Mouse (Mus musculus): ENCODE data around the gene Fam3c. TPM values are rescaled to one million over a fixed set of nuclear protein-coding genes. Genes with fewer than 3 reads are reported as not detected.

Fam3c gene
- polyA plus RNA-seq, 1 experiment from 2014 or later = 33.7 TPM

DNA sequence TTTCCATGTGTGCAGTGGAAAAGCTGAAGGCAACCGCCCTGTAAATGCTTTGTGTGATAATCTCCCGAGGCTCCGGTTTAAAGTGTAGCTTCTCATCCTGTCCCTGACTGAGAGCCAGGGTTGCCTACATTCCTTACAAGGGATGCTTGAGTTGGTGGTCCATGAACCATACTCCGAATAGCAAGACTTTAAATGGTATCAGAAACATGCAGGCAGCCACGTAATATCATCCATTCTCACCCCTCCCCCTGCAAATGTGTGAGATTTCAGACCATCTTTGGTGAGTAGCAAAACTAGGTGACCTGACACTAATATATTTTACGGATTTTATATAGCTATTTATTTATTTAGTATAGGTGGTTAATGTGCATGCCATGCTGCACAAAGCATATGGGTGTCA, 59.0 kb downstream of the Fam3c start:
- 83% methylated on average over 6 of the region's 6 CpGs for WGBS
- Histone ChIP-seq H3K4me3 (ENCODE audit: low read depth, low read length) (no peak overlapping the region), H3K9ac (ENCODE audit: low read depth, low read length) (no peak overlapping the region), H3K9me3 (ENCODE audit: control insufficient read depth, low read length) (no peaks in the 10 kb centered on the region), H3K27me3 (replicated peaks; ENCODE audit: control insufficient read depth, insufficient read depth, low read length) (no peaks in the 10 kb centered on the region), H3K4me2 (no peak overlapping the region), H3K4me1 (replicated peaks; ENCODE audit: control insufficient read depth, insufficient read depth, low read length) (no peaks in the 10 kb centered on the region), H3K36me3 (ENCODE audit: control insufficient read depth, insufficient read depth, low read length) (no peaks in the 10 kb centered on the region), H3K27ac (ENCODE audit: low read depth, low read length) (no peak overlapping the region)
- DNase-seq (ENCODE audit: low spot score) (no peak), ATAC-seq (replicated peaks; ENCODE audit: low FRiP score) (no peak)

DNA sequence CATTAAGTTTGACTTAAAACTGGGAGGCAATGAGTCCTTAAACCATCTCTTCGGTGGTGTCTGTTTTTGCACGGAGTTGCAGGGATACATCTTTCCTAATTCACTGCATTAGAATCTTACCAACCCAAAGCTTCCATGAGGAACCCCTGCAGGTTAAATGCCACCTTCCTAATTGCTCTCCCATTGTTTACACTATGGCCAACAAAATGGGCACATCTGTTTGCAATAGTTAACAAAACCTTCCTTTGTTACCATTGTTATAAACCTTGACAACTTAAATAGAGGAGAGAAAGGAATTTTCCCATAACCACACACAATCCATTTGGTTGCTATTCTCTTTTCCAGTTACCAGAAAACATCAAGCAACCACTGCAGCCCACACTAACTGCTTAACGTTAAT, 62.1 kb downstream of the Fam3c start:
- no peak overlapping the region for H3K27ac ChIP-seq (ENCODE audit: low read depth, low read length)
- H3K4me2 ChIP-seq = no peak overlapping the region
- peaks cover 16% of the 10 kb centered on the region for H3K27me3 ChIP-seq (replicated peaks; ENCODE audit: control insufficient read depth, insufficient read depth, low read length)
- H3K4me3 ChIP-seq (ENCODE audit: low read depth, low read length) = no peak overlapping the region
- ATAC-seq (replicated peaks; ENCODE audit: low FRiP score) = no peak
- no peaks in the 10 kb centered on the region for H3K9me3 ChIP-seq (ENCODE audit: control insufficient read depth, low read length)
- no peaks in the 10 kb centered on the region for H3K36me3 ChIP-seq (ENCODE audit: control insufficient read depth, insufficient read depth, low read length)
- 0 out of 2 replicates have a peak, but pooled peaks cover 4% of the 10 kb centered on the region for H3K4me1 ChIP-seq (replicated peaks; ENCODE audit: control insufficient read depth, insufficient read depth, low read length)
- 66% methylated on average over 3 of the region's 3 CpGs for WGBS
- no peak overlapping the region for H3K9ac ChIP-seq (ENCODE audit: low read depth, low read length)
- no peak for DNase-seq (ENCODE audit: low spot score)

DNA sequence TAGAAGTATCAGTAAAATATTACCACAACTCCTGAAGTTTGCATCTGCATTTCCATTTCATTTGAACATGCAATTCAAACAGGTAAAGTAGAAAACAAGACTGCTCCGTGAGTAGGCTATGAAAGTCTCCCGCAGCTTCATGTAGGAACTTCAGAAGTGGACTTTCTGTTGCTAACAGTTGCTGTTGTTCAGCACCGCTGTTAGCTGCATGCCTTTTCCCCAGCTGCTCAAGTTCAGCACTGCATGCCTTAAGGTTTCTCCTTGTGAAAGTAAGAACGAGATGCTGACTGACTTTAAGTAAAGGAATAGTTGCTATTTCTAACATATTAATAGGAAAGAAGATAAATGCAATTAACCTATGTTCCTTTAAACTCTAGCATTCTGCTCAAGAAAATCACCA, 64.0 kb downstream of the Fam3c start:
- no peaks in the 10 kb centered on the region for H3K36me3 ChIP-seq (ENCODE audit: control insufficient read depth, insufficient read depth, low read length)
- H3K9ac ChIP-seq (ENCODE audit: low read depth, low read length) = no peak overlapping the region
- H3K27ac ChIP-seq (ENCODE audit: low read depth, low read length) = no peak overlapping the region
- ATAC-seq (replicated peaks; ENCODE audit: low FRiP score) = no peak
- 0 out of 2 replicates have a peak, but pooled peaks cover 4% of the 10 kb centered on the region for H3K4me1 ChIP-seq (replicated peaks; ENCODE audit: control insufficient read depth, insufficient read depth, low read length)
- no peak overlapping the region for H3K4me3 ChIP-seq (ENCODE audit: low read depth, low read length)
- 42% methylated on average over 4 of the region's 4 CpGs for WGBS
- no peak for DNase-seq (ENCODE audit: low spot score)
- H3K27me3 ChIP-seq (replicated peaks; ENCODE audit: control insufficient read depth, insufficient read depth, low read length) = peaks cover 35% of the 10 kb centered on the region
- H3K9me3 ChIP-seq (ENCODE audit: control insufficient read depth, low read length) = no peaks in the 10 kb centered on the region
- no peak overlapping the region for H3K4me2 ChIP-seq

DNA sequence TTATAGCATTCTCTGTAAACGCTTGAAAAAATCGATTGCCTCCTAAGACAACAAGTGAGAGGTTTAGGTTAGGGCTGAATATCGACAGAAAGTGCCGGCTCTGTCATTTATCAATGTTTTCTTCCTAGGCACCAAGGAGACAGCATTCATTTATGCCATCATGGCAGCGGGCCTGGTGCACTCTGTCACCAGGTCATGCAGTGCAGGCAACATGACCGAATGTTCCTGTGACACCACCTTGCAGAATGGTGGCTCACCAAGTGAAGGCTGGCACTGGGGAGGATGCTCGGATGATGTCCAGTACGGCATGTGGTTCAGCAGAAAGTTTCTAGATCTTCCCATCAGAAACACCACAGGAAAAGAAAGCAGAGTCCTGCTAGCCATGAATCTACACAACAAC, 65.3 kb downstream of the Fam3c start:
- Histone ChIP-seq H3K27ac (ENCODE audit: low read depth, low read length) (no peak overlapping the region), H3K9ac (ENCODE audit: low read depth, low read length) (no peak overlapping the region), H3K4me2 (no peak overlapping the region), H3K4me3 (ENCODE audit: low read depth, low read length) (no peak overlapping the region), H3K9me3 (ENCODE audit: control insufficient read depth, low read length) (no peaks in the 10 kb centered on the region), H3K27me3 (replicated peaks; ENCODE audit: control insufficient read depth, insufficient read depth, low read length) (peaks cover 38% of the 10 kb centered on the region), H3K36me3 (ENCODE audit: control insufficient read depth, insufficient read depth, low read length) (no peaks in the 10 kb centered on the region), H3K4me1 (replicated peaks; ENCODE audit: control insufficient read depth, insufficient read depth, low read length) (0 out of 2 replicates have a peak, but pooled peaks cover 4% of the 10 kb centered on the region)
- DNase-seq (ENCODE audit: low spot score) (no peak), ATAC-seq (replicated peaks; ENCODE audit: low FRiP score) (no peak)
- WGBS = 71% methylated on average over 8 of the region's 8 CpGs

DNA sequence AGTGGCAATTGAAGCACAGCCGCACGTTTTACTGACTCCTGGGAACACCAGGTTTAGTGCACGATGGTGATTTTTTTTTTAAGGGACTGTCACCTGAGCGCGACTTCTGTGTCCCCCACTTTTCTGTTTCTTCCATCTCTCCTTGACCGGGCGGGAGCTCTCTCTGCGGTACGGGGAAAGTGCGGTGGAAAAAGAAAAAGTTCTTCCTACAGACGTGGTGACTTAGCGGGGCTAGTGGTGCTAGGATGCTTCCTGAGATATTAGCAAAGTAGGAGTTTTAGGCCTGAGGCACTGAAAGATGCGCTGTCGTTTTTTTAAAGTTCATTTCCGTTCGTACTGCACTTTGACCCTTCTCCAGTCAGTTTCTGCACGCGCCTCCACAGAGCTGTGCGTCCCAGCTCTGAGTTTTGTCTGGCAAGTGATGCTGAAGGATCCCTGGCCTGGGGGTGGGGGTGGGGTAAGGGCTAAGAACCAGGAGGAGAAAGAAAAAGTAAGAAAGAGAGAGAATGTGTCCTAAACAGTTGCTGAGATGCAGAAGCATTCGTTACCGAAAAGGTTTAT, 66.5 kb downstream of the Fam3c start:
- H3K27me3 ChIP-seq (replicated peaks; ENCODE audit: control insufficient read depth, insufficient read depth, low read length) = peaks cover 38% of the 10 kb centered on the region

DNA sequence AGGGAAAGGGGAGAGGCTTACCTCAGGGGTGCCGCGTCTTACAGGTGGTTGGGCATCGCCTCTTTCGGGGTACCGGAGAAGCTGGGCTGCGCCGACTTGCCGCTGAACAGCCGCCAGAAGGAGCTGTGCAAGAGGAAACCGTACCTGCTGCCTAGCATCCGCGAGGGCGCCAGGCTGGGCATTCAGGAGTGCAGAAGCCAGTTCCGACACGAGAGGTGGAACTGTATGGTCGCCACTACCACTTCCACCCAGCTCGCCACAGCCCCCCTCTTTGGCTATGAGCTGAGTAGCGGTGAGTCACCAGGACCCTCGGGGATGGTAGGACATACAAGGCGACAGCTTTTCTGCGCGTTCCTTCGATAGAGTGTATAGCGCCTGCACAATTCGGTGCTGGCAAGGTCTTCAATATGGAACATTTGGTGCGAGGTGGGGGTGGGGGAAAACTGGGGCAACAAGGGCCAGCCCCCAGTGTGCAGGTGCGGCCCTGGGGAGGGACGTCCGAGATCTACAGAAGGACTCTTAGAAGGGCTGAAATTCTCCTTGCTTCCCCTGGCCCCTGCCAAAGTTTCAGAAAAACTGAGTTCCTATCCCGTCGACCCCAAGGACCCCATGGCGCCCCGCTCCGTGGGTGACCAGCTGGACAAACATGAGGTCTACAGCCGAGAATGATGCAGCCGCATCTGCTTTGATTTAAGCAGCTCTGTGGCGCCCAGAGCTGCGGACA, 67.1 kb downstream of the Fam3c start:
- Histone ChIP-seq H3K4me2 (peak overlapping the region; percentile 67), H3K4me1 (replicated peaks; ENCODE audit: control insufficient read depth, insufficient read depth, low read length) (0 out of 2 replicates have a peak, but pooled peaks cover 4% of the 10 kb centered on the region), H3K9ac (ENCODE audit: low read depth, low read length) (no peak overlapping the region), H3K9me3 (ENCODE audit: control insufficient read depth, low read length) (no peaks in the 10 kb centered on the region), H3K27me3 (replicated peaks; ENCODE audit: control insufficient read depth, insufficient read depth, low read length) (peaks cover 38% of the 10 kb centered on the region), H3K36me3 (ENCODE audit: control insufficient read depth, insufficient read depth, low read length) (no peaks in the 10 kb centered on the region), H3K4me3 (ENCODE audit: low read depth, low read length) (peak overlapping the region; percentile 39), H3K27ac (ENCODE audit: low read depth, low read length) (no peak overlapping the region)
- 3% methylated on average over 38 of the region's 38 CpGs for WGBS
- no peak for DNase-seq (ENCODE audit: low spot score)
- ATAC-seq (replicated peaks; ENCODE audit: low FRiP score) = 0 out of 2 replicates have a peak, but pooled peaks have one; percentile 31

More for the DNA sequence above, 66.5 kb downstream of the Fam3c start:
- ATAC-seq (replicated peaks; ENCODE audit: low FRiP score) (no peak), DNase-seq (ENCODE audit: low spot score) (no peak)
- Histone ChIP-seq H3K9ac (ENCODE audit: low read depth, low read length) (no peak overlapping the region), H3K9me3 (ENCODE audit: control insufficient read depth, low read length) (no peaks in the 10 kb centered on the region), H3K27ac (ENCODE audit: low read depth, low read length) (no peak overlapping the region), H3K4me2 (peak overlapping the region; percentile 67), H3K4me1 (replicated peaks; ENCODE audit: control insufficient read depth, insufficient read depth, low read length) (0 out of 2 replicates have a peak, but pooled peaks cover 4% of the 10 kb centered on the region), H3K4me3 (ENCODE audit: low read depth, low read length) (peak overlapping the region; percentile 39), H3K36me3 (ENCODE audit: control insufficient read depth, insufficient read depth, low read length) (no peaks in the 10 kb centered on the region)
- 6% methylated on average over 21 of the region's 21 CpGs for WGBS

DNA sequence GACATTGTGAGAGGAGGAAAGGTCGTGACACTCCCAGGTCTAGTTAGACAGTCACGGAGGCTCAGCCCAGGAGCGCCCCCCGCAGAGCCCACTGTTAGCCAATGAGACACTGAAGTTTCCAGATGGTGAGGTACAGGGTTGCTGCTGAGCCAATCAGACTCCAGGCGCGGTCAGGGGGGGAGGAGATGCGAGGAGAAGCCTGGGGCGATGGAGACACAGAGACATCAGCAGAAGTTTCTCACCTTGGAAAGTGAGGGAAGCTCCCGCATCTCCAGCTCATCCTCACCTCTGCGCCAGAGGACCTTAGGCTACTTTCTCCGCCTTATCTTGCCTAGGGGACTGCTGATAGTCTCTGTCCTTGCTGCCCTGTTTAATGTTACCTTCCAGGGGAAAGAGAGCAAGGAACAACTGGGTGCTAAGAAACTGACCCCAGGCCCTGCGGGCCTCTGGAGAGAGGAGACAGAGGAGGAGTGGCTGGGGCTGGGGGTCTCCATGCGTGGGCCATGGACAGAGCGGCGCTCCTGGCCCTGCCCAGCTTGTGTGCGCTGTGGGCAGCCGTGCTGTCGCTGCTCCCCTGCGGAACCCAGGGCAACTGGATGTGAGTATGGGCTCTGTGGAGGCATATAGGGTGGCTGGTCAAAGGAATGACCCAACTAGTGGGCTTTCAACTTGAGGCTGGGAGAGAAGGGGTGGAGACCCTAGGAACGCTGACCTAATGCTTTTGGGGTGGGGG, 67.9 kb downstream of the Fam3c start, which contains the start of gene Wnt16:
TSS of gene Wnt16 (plus strand) at position 224 of the 733 bp plus-strand sequence.
- Histone ChIP-seq H3K4me1 (replicated peaks; ENCODE audit: control insufficient read depth, insufficient read depth, low read length) (0 out of 2 replicates have a peak, but pooled peaks cover 4% of the 10 kb centered on the region), H3K9me3 (ENCODE audit: control insufficient read depth, low read length) (no peaks in the 10 kb centered on the region), H3K27me3 (replicated peaks; ENCODE audit: control insufficient read depth, insufficient read depth, low read length) (peaks cover 38% of the 10 kb centered on the region), H3K36me3 (ENCODE audit: control insufficient read depth, insufficient read depth, low read length) (no peaks in the 10 kb centered on the region), H3K4me3 (ENCODE audit: low read depth, low read length) (peak within 1 kb of the TSS; percentile 39), H3K9ac (ENCODE audit: low read depth, low read length) (no peak within 1 kb of the TSS), H3K4me2 (peak within 1 kb of the TSS; percentile 67), H3K27ac (ENCODE audit: low read depth, low read length) (no peak within 1 kb of the TSS)
- 2% methylated on average over 20 of the region's 20 CpGs for WGBS
- DNase-seq (ENCODE audit: low spot score) (no peak), ATAC-seq (replicated peaks; ENCODE audit: low FRiP score) (0 out of 2 replicates have a peak, but pooled peaks have one; percentile 51)

DNA sequence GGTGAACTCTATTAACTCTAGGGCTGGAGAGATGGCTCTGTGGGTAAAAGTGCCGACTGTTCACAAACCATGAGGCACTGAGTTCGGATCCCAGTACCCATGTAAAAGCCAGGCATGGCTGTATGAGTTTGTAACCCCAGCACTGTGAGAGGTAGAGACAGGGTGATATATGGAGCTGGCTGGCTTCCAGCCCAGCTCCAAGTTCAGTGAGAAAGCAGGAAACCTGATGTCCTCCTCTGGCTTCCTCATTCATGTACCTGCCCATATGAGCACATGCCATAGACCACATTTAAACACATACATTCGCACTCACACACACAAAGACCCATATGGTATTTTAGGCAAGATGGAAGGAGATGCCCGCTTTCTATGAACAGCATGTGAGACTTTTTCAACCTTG, 73.6 kb downstream of the Fam3c start:
- Histone ChIP-seq H3K4me1 (replicated peaks; ENCODE audit: control insufficient read depth, insufficient read depth, low read length) (no peaks in the 10 kb centered on the region), H3K9ac (ENCODE audit: low read depth, low read length) (no peak overlapping the region), H3K27ac (ENCODE audit: low read depth, low read length) (no peak overlapping the region), H3K36me3 (ENCODE audit: control insufficient read depth, insufficient read depth, low read length) (no peaks in the 10 kb centered on the region), H3K27me3 (replicated peaks; ENCODE audit: control insufficient read depth, insufficient read depth, low read length) (peaks cover 7% of the 10 kb centered on the region), H3K4me2 (no peak overlapping the region), H3K4me3 (ENCODE audit: low read depth, low read length) (no peak overlapping the region), H3K9me3 (ENCODE audit: control insufficient read depth, low read length) (no peaks in the 10 kb centered on the region)
- ATAC-seq (replicated peaks; ENCODE audit: low FRiP score) = no peak
- no peak for DNase-seq (ENCODE audit: low spot score)
- 81% methylated on average over 4 of the region's 4 CpGs for WGBS

All from liver, embryonic 11.5 days (tissue).